Mouse (Mus musculus): ENCODE measurements at regions not wholly inside any gene's neighbourhood (a gene's known extent, or its start where the extent isn't known, plus 50 kb on each side); places are given as distances from the start of the nearest gene placed in this dataset.

DNA sequence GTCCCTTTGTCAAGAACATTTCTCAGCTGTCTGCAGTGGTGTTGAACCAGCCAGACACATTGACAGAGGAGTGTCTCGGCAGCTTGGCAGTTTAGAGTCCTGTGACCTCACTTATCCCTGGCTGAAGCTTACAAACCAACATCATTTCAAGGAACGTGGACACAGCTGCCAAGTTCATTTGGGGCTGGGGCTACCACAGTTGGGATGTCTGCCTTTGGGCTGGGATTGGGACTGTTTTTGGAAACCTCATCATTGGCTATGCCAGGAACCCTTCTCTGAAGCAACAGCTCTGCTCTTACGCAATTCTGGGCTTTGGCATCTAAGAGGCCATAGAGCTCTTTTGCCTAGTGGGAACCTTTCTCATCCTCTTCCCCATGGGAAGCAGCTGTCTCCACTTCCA, 200.4 kb downstream of the Gm15262 start:
- no peak for DNase-seq (ENCODE audit: low spot score in 2 of 2)

DNA sequence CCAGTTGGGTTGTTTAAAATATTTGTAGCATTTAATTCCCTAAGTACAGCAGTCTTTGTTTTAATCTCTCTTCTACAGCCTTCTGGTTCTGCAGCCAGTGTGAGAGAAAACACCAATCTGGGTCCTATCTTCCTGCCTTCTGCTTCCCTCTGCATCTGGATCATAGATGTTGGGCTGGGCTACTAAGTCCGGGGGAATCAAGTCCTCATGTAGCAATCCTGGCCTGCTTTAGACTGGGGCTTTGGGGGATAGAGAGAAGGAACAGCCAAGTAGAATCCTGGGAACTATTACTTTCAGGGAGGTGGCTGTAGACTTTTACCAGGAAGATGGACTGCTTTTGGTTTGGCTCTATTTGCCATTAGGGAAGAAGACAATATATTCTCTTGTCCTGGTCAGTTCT, 205.5 kb upstream of the Rai2 start:
- no peak for DNase-seq (ENCODE audit: low spot score in 2 of 2)

DNA sequence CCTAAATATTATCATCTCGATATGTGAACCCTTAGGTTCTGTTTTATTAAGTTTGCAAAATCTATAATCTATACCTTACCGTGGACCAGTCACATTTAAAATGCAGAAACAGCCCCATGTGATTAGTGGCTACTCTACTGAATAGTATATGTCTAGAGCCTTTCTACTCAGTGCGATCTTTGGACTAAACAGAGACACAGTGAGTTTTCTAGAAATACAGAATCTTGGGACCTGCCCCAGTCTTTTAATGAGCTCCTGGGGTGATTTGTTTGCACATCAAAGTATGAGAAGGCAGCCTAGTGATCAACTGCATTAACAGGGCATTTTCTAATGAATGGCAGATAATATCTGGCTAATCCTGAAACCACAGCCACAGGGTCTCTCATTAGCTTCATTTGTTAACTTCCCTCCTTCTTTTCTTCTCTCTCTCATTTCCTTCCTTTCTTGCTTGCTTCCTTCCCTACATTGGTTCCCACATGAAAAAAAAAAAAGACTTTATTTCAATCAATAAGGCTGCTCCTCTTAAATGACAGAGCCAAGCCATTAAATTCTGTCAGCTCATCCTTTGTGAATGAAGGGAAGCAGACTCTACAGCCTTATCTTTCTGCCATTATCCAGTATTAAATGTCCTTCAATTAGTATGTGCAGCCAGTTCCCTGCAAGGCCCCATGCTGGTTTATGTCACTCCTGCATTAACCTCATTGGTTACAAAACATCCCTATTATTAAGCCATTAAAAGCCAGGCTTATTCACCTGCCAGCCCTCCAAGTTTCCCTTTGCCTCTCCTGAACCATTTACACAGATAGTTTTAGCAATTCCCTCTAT, 193.2 kb upstream of the Rai2 start:
- no peak for DNase-seq (ENCODE audit: low spot score in 2 of 2)

DNA sequence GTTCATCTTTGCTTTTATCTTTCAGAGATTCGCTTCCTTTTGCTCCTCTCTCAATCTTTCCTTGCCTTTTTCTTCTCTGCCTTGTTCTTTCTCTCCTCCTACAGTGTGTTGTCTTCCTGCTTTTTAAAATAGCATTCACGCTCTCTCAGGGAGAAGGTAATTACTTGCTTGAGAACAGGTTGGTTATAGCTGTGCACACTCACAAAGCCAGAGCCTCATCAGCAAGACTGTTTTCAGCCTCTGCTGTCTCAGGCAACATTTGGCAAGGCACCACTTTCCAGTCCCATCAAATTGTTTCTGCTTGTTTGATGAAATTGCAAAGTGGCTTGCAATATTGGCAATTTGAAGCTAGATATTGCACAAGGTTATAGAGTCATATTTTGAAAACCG, 192.6 kb upstream of the Rai2 start:
- DNase-seq (ENCODE audit: low spot score in 2 of 2) = no peak

DNA sequence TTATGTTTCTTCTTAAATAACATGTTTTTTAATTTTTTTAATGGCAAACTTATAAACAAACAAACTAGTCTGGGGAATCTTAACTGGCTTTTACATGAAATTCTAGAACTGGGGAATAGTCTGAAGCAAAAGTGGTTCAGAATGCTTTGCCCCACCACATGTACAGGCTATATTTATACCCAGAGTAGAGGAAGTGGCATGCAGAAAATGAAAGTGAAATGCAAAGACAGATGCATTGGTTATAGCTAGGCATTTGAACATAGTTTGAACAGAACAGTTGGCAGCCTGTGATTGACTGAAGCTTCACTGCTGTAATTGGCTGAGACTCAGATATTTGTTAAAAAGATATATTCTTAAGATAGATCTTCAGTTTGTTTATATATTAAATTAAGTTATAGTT, 179.6 kb upstream of the Rai2 start:
- no peak for DNase-seq (ENCODE audit: low spot score in 2 of 2)

DNA sequence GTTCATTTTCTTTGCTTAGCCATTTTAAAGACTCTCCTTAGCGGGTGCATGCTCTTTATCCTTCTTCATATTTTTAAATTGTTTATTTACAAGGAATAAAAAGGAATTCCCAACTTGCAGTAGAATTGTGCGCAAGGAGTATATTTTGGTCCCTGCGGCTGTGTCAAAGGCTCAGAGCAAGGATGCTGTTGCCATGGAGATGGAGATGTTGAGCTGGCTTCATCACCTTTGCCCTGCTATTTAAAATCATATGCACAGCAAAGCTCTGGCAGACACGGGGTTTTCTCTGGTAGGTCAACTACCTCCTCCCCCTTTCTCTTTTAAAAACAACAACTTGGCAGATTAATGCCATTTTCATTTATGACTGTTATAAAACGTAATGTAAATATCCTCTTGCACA, 160.0 kb upstream of the Rai2 start:
- DNase-seq (ENCODE audit: low spot score in 2 of 2) = no peak

DNA sequence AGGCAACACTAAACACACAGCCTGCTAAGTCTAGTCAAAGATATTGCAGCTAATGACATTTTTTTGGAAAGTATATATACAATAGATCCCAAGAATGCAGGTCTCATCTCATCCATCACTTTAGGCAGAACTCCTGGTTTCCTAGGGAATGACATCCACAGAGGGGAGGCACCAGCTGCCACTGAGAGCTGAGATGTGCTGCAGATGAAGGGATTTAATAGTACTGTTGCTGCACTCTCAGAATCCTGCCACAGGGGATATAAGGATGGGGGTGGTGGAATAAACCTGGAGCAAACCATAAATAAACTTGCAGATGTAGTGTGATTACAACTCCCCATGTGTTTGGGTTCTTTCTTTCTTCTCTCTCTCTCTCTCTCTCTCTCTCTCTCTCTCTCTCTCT, 158.4 kb upstream of the Rai2 start:
- no peak for DNase-seq (ENCODE audit: low spot score in 2 of 2)

DNA sequence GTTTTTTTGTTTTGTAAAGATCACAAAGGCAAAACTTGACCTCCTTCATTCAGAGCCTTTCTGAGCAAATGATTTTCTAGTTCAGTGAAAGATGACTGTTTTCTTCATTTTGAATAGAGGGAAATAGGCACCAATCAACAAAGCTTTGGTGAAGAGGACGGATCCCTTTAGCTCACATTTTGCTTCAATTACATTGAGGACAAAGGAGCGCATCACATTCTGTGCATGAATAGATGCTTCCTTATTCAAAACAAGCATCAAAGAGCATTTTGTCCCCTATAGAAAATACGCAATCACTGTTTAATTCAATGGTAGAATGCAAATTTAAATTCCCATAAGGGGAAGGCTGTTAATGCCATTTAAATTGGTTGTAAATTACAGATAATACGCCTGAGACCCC, 150.4 kb upstream of the Rai2 start:
- DNase-seq (ENCODE audit: low spot score in 2 of 2) = no peak

DNA sequence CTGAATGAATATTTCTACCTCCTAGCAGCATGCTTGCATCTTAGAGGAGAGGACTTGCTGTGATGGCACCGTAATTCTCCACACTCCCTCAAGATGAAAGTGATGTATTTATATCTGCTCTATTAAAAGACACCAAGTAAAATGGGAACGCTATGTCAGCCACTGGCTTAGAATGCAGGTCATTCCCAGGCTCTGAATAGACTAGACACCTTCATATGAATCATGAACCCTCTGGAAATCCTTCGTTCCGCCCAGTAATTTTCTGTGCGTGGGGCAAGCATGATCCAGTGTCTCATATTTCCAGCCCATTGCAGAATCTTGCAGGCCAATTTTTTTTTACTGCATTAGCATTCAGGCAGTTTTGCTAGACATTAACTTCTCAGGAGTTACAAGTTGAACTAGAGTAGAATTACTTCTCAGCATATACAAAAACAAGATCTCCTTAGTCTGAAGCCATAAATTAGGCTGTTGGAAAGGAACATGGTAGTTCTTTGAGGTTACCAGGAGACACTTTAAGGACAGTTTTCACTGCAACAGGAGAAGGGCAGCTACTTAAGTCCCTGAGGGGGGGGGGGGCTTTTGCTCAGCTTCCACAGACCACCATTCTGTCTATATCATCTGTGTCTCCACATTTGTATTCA, 134.7 kb upstream of the Rai2 start:
- no peak for DNase-seq (ENCODE audit: low spot score in 2 of 2)

DNA sequence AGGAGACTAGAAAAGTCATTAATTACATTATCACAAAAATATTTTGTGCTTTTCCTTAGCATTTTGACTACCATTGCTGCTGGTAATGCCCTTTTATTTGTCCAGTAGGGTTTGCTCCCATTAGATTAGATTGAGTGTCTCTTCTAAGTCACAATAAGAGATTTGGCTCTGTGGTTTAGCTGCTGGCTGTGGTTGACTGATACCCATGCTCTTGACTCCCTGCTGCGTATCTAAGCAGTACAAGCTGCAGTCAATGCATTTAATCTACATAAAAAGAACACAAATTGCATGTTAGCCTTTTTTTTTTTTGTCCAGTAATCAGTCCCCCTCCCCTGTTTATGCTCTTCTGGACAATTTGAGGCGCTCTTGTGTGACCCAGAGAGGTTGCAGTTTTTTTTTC, 133.0 kb upstream of the Rai2 start:
- DNase-seq (ENCODE audit: low spot score in 2 of 2) = no peak

DNA sequence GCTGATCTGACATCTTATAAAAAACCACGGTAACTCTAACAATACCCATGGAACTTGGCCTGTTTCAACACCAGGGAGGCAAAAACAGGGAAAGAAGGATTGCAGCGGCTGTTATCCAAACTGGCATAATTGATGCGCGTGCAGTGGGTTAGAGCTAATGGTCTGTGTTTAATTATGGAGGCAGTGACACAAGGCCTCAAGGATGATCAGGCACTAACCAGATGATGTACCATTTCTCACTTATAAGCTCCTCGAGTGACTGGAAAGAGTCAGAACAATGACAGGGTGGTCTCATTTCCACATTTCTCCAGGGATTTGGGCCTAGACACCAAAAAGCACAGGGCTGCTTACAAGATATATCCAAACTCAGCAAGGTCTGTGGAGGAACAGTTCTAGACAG, 83.0 kb upstream of the Rai2 start:
- DNase-seq (ENCODE audit: low spot score in 2 of 2) = no peak

DNA sequence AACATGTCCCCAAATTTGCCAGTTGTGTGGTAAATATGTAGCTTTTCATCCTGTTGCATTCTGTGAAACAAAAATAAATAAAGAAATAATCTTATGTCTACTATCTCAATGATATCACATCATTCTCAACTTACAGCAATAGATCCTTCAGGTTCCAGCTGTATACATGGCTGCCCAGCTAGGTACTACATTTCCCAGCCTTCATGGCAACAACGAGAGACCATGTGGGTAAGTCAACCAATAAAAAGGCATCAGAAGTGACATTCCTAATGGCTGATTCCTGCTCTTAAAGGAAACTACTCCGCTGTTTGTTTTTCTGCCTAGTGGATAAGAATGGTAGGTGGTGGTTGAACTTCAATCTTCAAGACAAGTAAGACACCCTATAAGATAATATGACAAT, 82.5 kb upstream of the Rai2 start:
- no peak for DNase-seq (ENCODE audit: low spot score in 2 of 2)

DNA sequence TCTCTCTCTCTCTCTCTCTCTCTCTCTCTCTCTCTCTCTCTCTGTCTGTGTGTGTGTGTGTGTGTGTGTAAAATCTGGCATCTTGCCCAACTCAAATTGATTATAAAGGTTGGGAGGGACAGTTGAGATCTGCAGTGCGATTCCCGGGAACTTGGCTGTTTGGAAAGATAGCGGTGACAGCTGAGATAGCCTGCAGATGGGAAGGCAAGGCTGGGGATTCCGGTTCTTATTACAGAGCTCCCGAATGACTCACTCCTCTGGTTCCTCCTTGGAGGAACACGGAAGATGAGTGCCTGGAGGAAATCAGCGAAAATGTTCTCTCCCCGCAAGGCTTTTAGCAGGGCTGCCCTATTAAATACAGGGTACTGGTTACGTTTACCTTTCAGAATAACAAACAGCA, 81.2 kb upstream of the Rai2 start:
- DNase-seq (ENCODE audit: low spot score in 2 of 2) = peak in 1 of 2 experiments; percentile 9

DNA sequence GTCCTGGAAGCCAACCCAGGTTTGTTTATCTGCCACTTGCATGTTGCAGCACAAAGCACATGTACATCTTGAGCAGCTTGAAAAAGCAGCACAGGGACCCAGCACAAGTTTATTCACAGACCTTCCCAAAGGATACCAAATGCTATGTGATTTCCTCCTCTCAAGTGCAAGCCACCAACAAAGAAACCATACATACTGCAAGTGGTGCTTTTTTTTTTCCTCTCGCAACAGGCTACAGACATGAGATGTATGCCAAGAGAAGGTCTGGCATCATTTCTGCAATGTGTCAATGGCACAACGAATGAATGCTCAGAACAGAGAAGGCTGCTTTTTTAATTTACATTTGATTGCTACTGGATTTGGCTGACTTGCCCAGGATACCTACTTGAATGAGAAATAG, 63.8 kb upstream of the Rai2 start:
- DNase-seq (ENCODE audit: low spot score in 2 of 2) = no peak

DNA sequence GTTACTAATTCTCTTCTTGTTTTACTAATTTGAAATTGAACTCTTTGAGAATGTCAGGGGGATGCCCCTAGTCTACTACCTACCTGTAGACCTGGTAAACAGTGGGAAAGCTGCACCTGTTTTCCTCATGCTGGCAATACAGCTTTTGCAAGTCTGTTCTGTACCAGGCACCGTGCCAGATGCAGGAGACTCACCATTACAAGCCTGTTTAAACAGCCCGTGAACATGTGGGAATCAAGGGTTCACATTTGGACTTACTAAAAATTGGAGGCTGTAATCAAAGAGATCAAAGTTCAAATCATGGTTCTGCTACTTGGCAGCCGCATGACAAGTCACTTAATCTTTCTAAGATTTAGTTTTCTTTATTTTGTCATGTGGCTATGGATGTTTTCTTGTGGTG, 56.8 kb upstream of the Rai2 start:
- DNase-seq (ENCODE audit: low spot score in 2 of 2) = no peak

DNA sequence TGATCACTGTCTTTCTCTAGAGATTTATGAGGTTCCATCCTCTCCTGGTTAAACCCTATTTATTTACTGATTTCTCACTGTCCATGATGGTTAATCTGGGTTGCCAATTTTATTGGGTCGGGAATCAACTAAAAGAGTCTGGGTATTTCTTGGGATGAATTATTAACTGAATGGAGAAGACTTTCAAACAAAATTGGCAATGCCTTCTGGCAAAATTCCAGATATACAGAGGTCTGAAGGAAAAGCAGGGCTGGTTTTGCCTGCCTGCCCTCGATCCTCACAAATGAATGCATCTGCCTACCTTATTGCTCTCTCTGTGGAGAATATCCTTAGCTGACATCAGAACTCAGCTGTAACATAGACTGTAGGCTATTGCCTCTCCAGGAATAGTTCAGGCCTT, 54.9 kb upstream of the Rai2 start:
- no peak for DNase-seq (ENCODE audit: low spot score in 2 of 2)

Data from frontal cortex, postnatal 25 days (tissue).